Mouse (Mus musculus): ENCODE data around the gene Reg3g.
"Not testable (repeated sequence)": the region's sequence is repeated elsewhere in the genome, so short reads cannot be mapped to it uniquely, and the experiment has no call there.

Reg3g gene

DNA sequence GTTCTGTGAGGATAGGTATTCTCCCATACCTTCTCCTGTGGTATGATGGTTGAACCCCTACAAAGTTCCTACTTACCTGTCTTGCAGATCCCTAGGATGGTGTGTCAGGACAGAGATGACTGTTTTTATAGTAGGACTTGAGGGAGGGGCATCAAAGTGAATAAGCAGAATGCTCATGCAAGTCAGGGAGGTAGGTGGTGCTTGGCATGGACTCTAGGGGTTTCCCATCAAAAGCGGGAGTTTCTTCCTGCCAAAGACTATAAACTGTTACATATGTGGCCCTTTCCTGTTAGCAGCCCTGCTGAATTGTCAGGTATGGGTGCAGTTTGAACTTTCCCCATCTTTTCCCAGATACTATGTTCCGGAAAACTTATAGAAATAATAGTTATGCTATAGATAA is at the start of gene Reg3g:
Gene Reg3g (minus strand): TSS at position 101 of the 400 bp plus-strand sequence.
- no peak for DNase-seq (ENCODE audit: low read depth, low spot score)

DNA sequence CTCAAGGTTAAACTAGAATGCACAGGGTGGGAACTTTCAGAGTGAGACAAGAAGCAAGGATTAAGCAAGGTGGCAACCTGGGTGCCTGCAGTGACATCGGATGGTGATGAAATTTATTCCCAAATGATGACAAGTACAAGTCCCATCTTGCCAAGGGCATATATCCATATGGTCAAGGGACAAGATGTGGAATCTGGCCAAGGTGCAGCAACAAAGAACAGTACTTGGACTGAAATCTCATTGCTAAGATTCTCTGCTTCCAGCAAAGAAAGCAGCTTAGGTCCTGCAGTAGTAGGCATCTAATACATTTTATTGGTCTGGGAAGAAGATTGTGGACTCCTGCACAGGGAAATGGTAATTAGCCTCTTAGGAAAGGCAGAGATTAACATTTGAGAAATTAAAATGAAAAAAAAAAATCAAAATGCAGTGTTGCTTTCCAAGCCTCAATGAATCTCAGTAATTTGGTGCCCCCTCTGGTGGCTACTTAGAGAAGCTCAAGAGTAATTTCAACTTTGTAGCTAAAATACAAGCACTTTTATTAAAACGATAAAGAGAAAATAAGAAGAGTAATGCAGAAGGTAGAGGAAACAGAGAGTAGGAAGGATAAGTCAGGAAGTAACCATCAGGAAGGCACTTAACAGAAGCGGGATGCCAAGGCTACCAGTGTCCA is 47.2 kb upstream of the Reg3g start:
- peak; percentile 39 for DNase-seq (ENCODE audit: low read depth, low spot score)

DNA sequence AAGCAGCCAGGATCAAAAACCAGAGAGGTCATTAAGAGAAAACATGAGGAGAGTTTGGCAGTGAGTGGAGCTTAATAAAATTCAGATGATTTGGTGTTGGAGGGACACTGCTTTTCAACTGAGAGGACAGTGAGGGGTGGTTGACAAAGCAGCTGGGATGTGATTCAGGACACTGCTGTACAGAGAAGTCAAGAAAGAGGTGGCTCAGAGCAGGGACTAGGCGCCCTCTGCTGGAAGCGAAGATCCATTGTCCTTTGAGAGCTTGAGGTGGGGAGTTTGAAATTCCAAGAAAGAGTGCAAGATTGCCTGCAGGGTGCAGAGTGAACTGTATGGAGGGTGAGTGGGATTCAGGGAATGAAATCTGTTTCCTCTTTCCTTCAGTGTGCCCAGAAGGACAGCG is 44.2 kb upstream of the Reg3g start:
- DNase-seq (ENCODE audit: low read depth, low spot score): peak; percentile 77

DNA sequence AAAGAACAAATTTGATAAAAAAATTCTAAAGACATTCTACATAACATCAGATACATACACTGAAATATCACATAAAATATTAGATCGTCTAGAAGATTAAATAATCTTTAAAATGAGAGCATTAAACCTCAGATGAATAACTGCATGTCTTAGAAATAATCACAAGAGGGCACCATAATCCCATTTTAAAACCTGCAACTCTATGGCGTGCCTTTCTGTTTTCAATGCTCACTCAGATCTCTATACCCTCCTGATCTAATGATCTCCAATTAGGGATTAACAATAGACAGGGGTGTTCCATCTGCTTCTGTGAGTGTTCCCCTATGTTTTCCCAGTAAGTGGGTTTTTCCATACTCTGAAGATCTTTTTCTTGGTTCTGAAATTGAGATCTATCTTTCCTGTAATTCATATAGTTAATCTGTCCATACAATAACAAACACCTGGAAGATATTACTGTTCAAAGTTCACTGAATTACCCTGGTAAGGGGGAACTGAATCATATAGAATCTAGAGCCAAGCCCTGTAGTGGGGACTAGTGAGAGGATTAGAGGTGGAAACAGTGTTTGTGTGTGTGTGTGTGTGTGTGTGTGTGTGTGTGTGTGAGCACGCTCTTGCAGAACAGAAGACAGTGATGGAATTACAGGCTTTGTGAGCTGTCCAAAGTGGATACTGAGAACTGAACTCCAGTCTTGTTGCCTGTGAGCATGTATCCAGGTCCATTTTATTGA is 41.7 kb upstream of the Reg3g start:
- peak; percentile 2 for DNase-seq (ENCODE audit: low read depth, low spot score)

DNA sequence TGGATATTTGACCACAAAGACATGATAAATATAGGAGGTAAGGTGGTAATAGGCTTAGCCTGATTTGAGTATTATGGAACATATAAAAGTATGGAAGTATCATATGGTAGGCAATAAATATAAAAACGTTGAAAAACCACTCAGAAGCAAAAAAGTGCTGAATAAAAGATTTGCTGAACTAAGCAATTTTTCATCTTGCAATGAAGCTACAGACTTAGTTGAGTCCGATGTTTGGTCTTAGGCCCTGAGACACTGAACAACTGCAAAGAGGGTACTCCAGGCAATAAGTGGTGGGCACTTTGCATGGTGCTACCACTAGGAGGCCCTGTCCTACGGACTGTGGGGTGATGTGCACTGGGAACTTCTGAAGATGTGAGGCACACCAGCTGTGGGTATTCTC is 37.1 kb upstream of the Reg3g start:
- no peak for DNase-seq (ENCODE audit: low read depth, low spot score)

DNA sequence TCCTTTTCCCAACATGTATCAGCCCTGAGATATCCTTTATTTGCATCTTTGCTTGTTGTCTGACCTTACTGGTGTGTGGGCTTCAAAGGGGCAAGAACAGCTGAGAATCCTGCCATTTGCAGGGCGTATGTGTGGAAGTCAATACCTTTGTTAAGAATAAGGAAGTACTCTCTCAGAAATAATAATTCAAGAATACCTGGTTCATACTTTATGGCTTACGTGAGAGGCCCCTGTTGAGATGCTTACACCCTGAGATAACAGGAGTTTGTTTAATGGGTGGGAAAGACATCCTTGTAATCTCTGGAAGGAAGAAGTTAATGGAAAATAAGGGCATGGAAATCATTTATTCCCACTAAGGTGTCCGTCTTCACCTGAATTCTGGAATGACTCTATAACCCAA is 26.0 kb upstream of the Reg3g start:
- DNase-seq (ENCODE audit: low read depth, low spot score): no peak

DNA sequence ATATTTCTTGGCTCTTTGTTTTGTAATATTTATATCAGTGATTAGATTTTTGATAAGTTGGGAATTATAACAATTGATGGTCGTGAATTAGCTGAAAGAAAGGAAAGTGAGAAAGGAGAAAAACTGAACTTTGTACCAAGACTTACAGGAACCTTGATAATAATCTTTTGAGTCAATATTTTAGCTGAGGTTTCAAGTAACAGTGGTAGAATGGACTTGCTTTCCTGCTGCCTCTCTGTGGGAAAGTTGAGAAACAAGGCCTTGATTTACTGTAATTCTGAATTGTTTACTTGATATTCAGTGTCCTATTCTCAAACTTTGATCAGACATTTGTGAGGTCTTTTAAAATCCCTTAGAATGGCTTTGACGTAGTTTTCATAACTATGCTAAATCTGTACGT is 615 bp upstream of the Reg3g start:
- no peak for DNase-seq (ENCODE audit: low read depth, low spot score)

DNA sequence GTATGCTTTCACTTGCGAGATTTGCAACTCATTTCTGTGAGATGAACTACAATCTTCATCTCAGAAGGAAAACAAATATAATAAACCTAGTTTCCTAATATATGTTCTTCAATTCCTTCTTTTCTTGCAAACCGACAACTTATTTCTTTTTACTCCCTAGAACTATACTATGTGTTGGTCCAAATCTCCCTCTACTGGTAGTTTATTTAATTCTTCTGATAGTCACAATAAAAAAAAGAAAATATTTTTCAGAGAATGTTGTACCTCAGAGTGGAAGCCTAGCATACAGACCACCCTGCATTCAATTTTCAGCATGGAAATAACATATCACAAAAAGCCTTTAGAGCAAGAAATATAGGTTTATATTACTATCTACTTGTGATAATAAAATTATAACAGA is 5.4 kb downstream of the Reg3g start:
- DNase-seq (ENCODE audit: low read depth, low spot score): peak; percentile 0

DNA sequence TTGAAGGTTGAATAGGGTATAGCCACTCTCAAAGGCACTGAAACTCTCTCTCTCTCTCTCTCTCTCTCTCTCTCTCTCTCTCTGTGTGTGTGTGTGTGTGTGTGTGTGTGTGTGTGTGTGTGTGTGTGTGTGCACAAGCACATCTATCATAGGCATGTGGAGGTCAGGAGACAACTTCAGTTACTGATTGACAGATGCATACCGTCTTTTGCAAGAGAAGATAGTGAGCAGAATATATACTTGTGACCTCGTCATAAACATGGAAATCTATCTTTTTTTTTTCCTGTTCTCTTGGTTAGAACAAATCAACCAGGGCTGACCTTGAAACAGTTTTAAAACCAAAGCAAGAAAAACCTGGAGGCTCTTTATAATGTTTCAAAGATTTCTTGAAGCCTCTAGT is 6.3 kb downstream of the Reg3g start:
- DNase-seq (ENCODE audit: low read depth, low spot score): no peak

DNA sequence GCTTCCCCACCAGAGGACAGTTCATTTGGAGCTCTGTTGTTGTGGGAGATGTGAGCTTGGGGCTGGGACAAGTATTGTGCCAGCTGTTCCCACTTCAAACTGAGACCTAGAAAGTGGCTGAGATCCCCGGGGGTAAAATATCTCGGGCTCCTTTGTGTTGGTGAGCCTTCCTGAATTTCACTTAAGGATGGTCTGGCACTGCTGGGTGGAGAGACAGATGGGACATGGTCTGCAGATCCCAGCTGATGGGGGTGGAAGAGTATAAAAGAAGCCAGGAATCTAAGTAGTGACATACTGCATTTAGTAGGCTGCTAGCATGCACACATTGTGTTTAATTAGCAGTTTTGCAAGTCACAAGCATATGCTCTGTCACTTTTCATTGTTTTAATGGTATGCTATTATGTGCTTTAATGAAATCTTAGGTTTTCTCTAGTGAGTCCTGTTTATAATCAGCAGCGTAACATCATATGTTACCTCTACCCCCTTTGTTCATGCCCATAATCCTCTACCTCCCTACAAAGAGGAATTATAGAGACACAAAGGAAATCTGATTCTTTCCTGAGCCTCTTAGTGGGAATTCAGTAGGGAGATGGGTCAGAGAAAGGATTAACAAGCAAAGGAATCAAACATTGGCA is 8.4 kb downstream of the Reg3g start:
- peak; percentile 87 for DNase-seq (ENCODE audit: low read depth, low spot score)

DNA sequence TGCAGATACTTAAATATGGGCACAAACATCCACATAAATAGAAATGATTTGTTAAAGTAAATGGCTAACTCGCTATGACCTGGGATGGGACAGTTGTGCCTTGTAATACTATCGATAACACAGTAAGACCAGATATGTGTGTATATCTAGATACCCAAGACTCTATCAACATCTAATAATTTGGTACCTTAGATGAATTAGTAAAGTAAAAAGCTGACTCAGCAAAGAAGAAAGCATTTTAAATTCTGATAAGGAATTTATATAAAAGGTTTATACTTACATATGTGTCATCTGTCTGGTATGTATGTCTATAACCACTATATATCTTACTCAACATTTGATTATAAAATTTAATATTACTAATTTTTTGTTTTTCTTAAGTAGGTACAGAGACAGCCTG is 15.9 kb downstream of the Reg3g start:
- DNase-seq (ENCODE audit: low read depth, low spot score): no peak

DNA sequence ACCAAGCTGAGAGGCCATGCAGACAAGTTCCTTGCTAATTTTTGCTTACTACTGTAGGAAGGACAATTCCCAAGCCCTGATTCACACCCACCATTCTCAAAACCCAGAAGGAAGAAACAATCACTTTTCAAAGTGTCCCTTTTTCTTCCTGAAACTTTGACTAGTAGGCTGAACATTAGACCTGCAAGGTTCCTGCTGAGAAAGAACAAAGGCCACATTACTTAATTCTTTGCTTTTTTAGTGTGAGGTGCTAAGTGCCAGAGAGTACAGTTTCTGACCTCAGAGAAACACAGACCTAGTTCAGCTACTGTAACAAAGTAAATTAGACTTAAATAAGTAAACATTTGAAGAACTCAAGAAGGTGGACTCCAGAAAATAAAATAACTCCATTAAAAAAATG is 20.3 kb downstream of the Reg3g start:
- DNase-seq (ENCODE audit: low read depth, low spot score): no peak

DNA sequence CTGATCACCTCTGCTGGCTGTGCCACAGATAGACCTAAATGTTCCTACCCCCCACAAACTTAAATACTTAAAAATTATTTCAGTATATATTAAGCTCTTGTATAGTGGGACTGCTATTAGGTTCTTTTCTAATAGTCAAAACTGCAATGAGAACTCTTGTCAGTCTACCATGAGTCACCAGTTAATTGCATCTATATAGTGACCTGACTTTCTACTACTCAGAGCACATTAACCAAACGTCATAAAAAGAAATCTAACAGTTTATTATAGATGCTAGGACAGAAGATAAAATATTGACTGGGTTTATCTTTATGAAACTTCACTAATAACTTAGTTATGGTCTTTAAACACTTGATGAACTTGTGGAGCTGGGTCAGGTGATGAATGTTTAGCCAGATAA is 21.5 kb downstream of the Reg3g start:
- DNase-seq (ENCODE audit: low read depth, low spot score): no peak

DNA sequence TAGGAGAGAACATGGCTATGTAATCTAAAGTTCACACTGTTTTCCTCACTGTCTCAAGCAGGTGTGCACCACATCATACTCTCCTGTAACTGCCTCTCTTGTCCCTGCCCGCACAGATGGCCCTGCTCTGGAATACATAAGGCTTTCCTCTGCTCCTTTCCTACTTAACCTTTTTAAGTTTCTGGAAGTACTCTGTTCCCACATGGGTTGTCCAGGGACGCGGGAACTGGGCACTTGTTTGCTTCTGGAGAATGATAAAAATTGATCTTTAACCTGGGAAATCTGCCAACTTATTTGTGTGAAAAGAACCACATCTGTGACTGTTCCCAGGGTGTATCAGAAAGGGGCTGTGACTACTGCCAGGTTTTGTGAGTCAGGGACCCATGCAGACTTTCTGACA is 43.2 kb downstream of the Reg3g start:
- no peak for DNase-seq (ENCODE audit: low read depth, low spot score)

DNA sequence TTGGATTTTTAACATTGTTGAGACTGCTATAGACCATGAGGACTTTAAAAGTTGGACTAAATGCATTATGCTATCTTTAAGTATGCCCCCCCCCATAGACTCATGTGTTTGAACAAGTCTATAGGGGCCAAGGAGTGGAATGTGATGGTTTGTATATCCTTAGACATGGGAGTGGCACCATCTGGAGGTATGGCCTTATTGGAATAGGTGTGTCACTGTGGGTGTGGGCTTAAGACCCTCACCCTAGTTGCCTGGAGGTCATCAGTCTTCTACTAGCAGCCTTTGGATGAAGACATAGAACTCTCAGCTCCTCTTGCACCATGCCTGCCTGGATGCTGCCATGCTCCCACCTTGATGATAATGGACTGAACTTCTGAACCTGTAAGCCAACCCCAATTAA is 46.3 kb downstream of the Reg3g start, which contains the start of gene Reg1:
Gene Reg1 (plus strand): TSS at position 301 of the 400 bp plus-strand sequence.
- DNase-seq (ENCODE audit: low read depth, low spot score): not testable (repeated sequence)
